Mouse (Mus musculus): Measurements from ENCODE around the gene Epb42. TPM values are rescaled to one million over a fixed set of nuclear protein-coding genes. Genes with fewer than 3 reads are reported as not detected.

Gene Epb42
- total RNA-seq, 2 experiments from 2014 or later: not detected

Small RNA genes lying within 50 kb of the gene (microRNA-seq; reads per million reads assigned to microRNA genes)
- gene Gm44325: 0 to 0.45 reads per million in 2 experiments

Other genes starting within 250 kb of the Epb42 start
- gene Cdan1, start 186.9 kb downstream of the Epb42 start, total RNA-seq (2021): 10 to 100 TPM; 26.6 to 30.8 TPM
- gene Ttbk2, start 186.5 kb downstream of the Epb42 start, total RNA-seq (2021): 10 to 100 TPM; 61.0 to 69.1 TPM
- gene Ubr1, start 66.4 kb downstream of the Epb42 start, total RNA-seq (2021): 10 to 100 TPM; 46.3 to 50.1 TPM
- gene Tmem62, start 60.1 kb downstream of the Epb42 start, total RNA-seq (2021): 10 to 100 TPM; 18.2 to 20.9 TPM
- 10 to 100 TPM; 52.7 to 56.3 TPM for gene Ccndbp1, start 28.7 kb downstream of the Epb42 start, total RNA-seq (2021)
- gene Tgm5, start 48.8 kb upstream of the Epb42 start, total RNA-seq (2021): not detected
- gene Tgm7, start 72.7 kb upstream of the Epb42 start, total RNA-seq (2021): under 1 TPM in 1 of 2 experiments, not detected in 1; 0.16 TPM
- gene Adal, start 103.4 kb upstream of the Epb42 start, total RNA-seq (2021): 10 to 100 TPM; 15.1 to 15.3 TPM
- gene Lcmt2, start 103.6 kb upstream of the Epb42 start, total RNA-seq (2021): 1 to 10 TPM; 6.7 to 7.5 TPM
- gene Tubgcp4, start 133.6 kb upstream of the Epb42 start, total RNA-seq (2021): 10 to 100 TPM; 29.2 to 31.9 TPM
- 1 to 10 TPM; 6.5 to 7.9 TPM for gene Zscan29, start 134.1 kb upstream of the Epb42 start, total RNA-seq (2021)
- 100 to 1,000 TPM; 157 to 174 TPM for gene Trp53bp1, start 234.3 kb upstream of the Epb42 start, total RNA-seq (2021)